Mouse (Mus musculus) kidney, postnatal 0 days (tissue): ENCODE data around the gene Sbds. TPM values are rescaled to one million over a fixed set of nuclear protein-coding genes. Genes with fewer than 3 reads are reported as not detected.

Source experiments
- ATAC-seq: fragments of 200-750 bp; cut with Nextera tagmentation; replicated peaks from 2 replicates; pipeline ENCODE4 v1.8.0; 2017; ENCODE audit warnings: low read depth, moderate number of reproducible peaks, moderate TSS enrichment, moderate library complexity; ENCODE audit not compliant: low FRiP score
- DNase-seq: peaks from one replicate; pipeline ENCODE4 v3.0.0-alpha.2; 2016; ENCODE audit warnings: low spot score
- H3K27ac ChIP-seq: fragments of 300-500 bp; sonication (generic); 2 replicates; pipeline ENCODE4 v1.5.1; 2014; ENCODE audit warnings: mild to moderate bottlenecking
- H3K27me3 ChIP-seq: fragments of 300-500 bp; sonication (generic); 2 replicates; pipeline ENCODE4 v1.6.1; 2014; ENCODE audit warnings: low read length, mixed read lengths; ENCODE audit not compliant: insufficient read depth
- H3K36me3 ChIP-seq: fragments of 300-500 bp; sonication (generic); 2 replicates; pipeline ENCODE4 v1.6.1; 2014; ENCODE audit warnings: low read length, mixed read lengths; ENCODE audit not compliant: insufficient read depth
- H3K4me1 ChIP-seq: fragments of 300-500 bp; sonication (generic); replicated peaks from 2 replicates; pipeline ENCODE4 v1.6.1; 2014; ENCODE audit warnings: antibody characterized with exemption, low read length, mixed read lengths; ENCODE audit not compliant: insufficient read depth
- H3K4me2 ChIP-seq: fragments of 300-500 bp; sonication (generic); 2 replicates; pipeline ENCODE4 v1.6.1; 2014; ENCODE audit warnings: mild to moderate bottlenecking, low read length, moderate library complexity, mixed read lengths
- H3K4me3 ChIP-seq: fragments of 300-500 bp; sonication (generic); replicated peaks from 2 replicates; pipeline ENCODE4 v1.5.1; 2014; ENCODE audit warnings: low read depth, low read length
- H3K9ac ChIP-seq: fragments of 300-500 bp; sonication (generic); 2 replicates; pipeline ENCODE4 v1.6.1; 2014; ENCODE audit warnings: low read depth, low read length
- H3K9me3 ChIP-seq: fragments of 300-500 bp; sonication (generic); replicated peaks from 2 replicates; pipeline ENCODE4 v1.6.1; 2016; ENCODE audit warnings: low read length, inconsistent platforms, mixed read lengths
- CTCF ChIP-seq: IDR thresholded peaks from 2 replicates; pipeline ENCODE4 v1.5.1; 2016; ENCODE audit warnings: antibody characterized with exemption, low read depth, mild to moderate bottlenecking, moderate library complexity
- WGBS: fragments of 180-500 bp; shearing (Covaris S2); extraction: QIAGEN DNeasy Blood & Tissue Kit; methylation state at CpG from one replicate; pipeline ENCODE4 v1.1.7; 2014; 5-methylcytosine and 5-hydroxymethylcytosine counted together
- polyA plus RNA-seq: library from polyadenylated mRNA; unstranded; fragments of >200 nt; fragmentation: Nextera tagmentation; extraction: Ambion mirVana; gene quantifications from 2 replicates; pipeline ENCODE4 v1.2.1, GENCODE M21; 2015

The Sbds gene
- 78.5 and 78.6 TPM in 2 replicates for polyA plus RNA-seq

DNA sequence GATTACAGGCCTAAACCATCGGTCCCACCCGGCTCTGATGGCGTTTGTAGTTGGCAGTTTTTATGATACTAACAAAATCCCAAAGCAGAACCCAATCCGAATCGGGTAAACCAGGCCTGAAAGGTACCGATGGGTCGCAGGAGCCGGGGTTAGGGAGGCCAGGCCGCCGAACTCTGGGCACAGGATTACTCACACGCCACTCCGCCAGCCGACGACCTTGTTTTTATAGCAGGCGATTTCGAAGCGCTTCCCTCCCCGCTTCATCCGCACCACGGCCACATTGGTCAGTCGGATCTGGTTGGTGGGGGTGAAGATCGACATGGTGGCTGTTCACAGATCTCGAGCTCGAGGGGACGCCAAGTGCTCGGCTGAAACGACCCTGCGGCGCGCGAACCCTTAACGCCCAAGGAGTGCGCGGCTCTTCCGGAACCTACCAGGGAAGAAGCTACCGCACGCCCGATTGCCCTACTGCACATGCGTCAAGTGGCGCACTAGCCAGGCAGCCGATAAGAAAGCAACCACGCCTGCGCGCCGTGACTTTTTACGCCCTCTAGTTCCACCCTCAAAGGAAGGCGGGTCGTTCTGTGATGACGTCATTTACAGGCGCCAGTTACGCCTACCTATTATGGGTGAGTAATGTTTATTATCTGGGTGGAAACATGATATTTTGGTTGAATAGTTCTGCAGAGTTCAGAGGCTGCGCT lies at the start of gene Sbds, which contains the start of gene Tyw1:
Gene Sbds, minus strand, starts transcription at position 514 of the 704 bp plus-strand sequence.
Gene Tyw1, plus strand, starts transcription at position 603 of the 704 bp plus-strand sequence.
- Histone ChIP-seq H3K4me3 (peak within 1 kb of the TSS; percentile 76), H3K27ac (peak within 1 kb of the TSS; percentile 94), H3K9ac (peak within 1 kb of the TSS; percentile 83), H3K4me2 (peak within 1 kb of the TSS; percentile 63), H3K9me3 (no peaks in the 10 kb centered on the region), H3K4me1 (no peaks in the 10 kb centered on the region), H3K36me3 (peaks cover 16% of the 10 kb centered on the region), H3K27me3 (no peaks in the 10 kb centered on the region)
- under 1% methylated on average over 52 of the region's 52 CpGs for WGBS
- DNase-seq (peak; percentile 99), ATAC-seq (peak; percentile 83)
- TF ChIP-seq CTCF, result peak; percentile 1; the same call in 1 of the 2 replicates

DNA sequence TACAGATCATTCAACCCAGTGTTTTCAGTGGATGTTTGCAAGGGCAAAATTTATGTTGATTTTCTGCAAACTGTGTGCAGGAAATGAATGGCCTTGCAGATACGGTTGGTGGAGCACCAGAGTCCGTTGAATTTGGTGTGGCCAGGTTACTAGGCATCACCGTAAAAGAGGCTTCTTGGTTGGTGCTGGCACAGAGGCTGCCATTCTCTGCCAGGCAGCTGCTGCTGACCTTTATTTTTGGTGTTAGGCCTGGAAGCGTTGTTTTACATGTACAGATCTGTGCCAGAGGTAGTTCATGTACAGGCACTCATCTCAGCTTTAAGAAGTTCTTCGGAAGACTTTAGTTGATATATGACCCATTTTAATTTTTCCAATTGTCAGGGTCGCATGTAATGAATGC lies 48.3 kb upstream of the Sbds start:
- ATAC-seq (no peak), DNase-seq (no peak)
- peaks cover 13% of the 10 kb centered on the region; the same call in 1 of the 2 replicates for H3K36me3 ChIP-seq
- no peak overlapping the region for H3K4me3 ChIP-seq
- H3K4me2 ChIP-seq, result no peak overlapping the region
- TF ChIP-seq CTCF, result no peak
- WGBS, result 75% methylated on average over 6 of the region's 6 CpGs
- no peaks in the 10 kb centered on the region for H3K4me1 ChIP-seq
- no peak overlapping the region for H3K9ac ChIP-seq
- no peak overlapping the region for H3K27ac ChIP-seq
- H3K9me3 ChIP-seq, result no peaks in the 10 kb centered on the region
- no peaks in the 10 kb centered on the region for H3K27me3 ChIP-seq

DNA sequence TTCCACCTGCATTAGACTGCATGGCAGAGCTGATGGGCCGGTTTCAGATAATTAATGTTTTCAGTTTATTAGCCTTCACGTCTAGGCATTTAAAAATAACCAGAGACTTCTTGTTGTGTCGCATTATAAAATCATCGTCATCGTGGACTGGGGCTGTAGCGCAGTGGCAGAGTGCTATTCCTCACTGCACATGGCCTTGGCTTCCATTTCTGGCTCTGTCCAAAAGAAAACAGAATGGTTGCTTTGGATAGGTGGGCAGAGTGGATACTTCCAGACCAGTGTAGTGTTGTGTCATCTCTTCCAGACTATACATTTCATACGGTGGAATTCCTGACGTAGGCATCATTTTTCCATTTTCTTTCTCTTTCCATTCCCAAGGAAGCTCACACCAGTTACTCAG lies 44.2 kb upstream of the Sbds start:
- H3K36me3 ChIP-seq, result peaks cover 28% of the 10 kb centered on the region
- H3K4me1 ChIP-seq, result no peaks in the 10 kb centered on the region
- WGBS, result 88% methylated on average over 8 of the region's 8 CpGs

DNA sequence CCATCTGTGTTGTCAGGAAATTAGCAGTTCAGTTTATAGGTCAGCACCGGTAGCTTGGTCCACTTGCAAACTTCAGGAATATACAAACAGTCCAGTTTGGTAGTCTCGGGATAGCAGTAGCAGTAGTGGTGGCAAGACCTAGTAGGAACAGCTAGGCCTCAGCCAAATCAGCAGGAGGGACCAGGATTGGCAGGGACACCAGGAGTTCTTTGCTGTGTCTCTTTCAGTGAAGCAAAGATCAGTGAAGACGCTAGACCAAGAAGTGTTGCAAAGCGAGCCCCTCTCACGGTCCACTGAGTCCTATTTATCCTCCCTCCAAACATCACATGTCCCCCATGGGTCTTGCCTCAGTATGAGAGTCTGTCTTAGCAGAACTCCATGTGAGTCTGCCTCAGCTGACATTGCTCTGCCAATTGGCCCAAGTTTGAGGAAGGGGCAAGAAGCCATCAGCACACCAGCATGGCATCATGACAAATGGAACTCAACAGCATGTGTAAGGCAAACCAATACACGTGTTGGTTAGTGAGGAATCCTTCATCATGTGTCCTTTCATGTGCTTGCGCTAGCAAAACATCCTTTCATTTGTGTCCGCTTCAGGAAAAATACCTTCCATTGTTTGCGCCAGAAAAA lies 43.6 kb upstream of the Sbds start:
- DNase-seq, result no peak
- Histone ChIP-seq H3K27ac (no peak overlapping the region), H3K4me3 (no peak overlapping the region), H3K9me3 (no peaks in the 10 kb centered on the region), H3K4me1 (no peaks in the 10 kb centered on the region), H3K4me2 (no peak overlapping the region), H3K27me3 (no peaks in the 10 kb centered on the region), H3K9ac (no peak overlapping the region), H3K36me3 (peaks cover 28% of the 10 kb centered on the region)
- 82% methylated on average over 9 of the region's 9 CpGs for WGBS
- no peak for ATAC-seq
- no peak for TF ChIP-seq CTCF

More for the DNA sequence above, 44.2 kb upstream of the Sbds start:
- TF ChIP-seq CTCF, result no peak
- no peak overlapping the region for H3K9ac ChIP-seq
- no peaks in the 10 kb centered on the region for H3K27me3 ChIP-seq
- no peak overlapping the region for H3K4me3 ChIP-seq
- no peak for DNase-seq
- H3K4me2 ChIP-seq, result no peak overlapping the region
- no peaks in the 10 kb centered on the region for H3K9me3 ChIP-seq
- ATAC-seq, result no peak
- H3K27ac ChIP-seq, result no peak overlapping the region

DNA sequence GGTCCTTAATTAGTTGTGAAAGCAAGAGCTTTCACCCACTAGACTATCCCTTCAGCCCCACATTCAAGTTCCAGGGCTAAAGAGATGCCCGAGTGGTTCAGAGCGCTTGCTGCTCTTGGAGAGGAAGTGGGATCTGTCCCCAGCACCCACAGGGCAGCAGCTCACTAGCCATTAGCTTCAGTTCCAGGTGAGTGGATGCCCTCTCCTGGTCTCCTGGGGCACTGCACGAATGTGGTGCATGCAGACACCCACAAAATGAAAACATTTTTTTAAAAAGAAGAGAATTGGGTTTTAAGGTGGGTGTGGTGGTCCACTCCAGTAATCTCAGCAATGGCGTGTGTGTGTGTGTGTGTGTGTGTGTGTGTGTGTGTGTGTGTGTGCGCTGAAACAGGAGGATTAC lies 40.7 kb upstream of the Sbds start:
- Histone ChIP-seq H3K27ac (no peak overlapping the region), H3K9ac (no peak overlapping the region), H3K27me3 (no peaks in the 10 kb centered on the region), H3K9me3 (no peaks in the 10 kb centered on the region), H3K4me3 (no peak overlapping the region), H3K4me1 (no peaks in the 10 kb centered on the region), H3K4me2 (no peak overlapping the region), H3K36me3 (peaks cover 28% of the 10 kb centered on the region)
- 84% methylated on average over 5 of the region's 5 CpGs for WGBS
- ATAC-seq (no peak), DNase-seq (no peak)
- TF ChIP-seq CTCF, result peak; percentile 23; the same call in 1 of the 2 replicates

DNA sequence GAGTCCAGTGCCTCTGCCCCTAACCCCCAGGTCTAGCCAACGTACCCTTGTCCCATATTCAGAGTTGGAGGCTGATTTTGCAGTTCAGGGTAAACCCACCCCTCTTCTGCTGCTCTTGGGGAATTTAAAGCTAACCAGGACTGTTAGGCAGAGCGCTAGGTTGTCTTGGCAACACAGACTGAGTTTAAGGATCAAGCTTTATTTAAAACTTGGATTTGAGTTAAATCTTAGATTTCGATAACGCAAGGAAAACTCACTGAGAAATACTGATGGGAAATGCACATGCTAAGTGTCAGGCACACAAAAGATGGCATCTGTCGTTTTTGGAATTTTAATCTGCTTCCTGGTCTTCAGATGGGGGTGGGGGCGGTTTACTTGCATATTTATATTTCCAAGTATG lies 39.3 kb upstream of the Sbds start:
- TF ChIP-seq CTCF, result no peak
- no peak overlapping the region for H3K27ac ChIP-seq
- H3K4me2 ChIP-seq, result no peak overlapping the region
- H3K4me1 ChIP-seq, result no peaks in the 10 kb centered on the region
- 94% methylated on average over 6 of the region's 6 CpGs for WGBS
- H3K36me3 ChIP-seq, result peaks cover 21% of the 10 kb centered on the region
- H3K27me3 ChIP-seq, result no peaks in the 10 kb centered on the region
- DNase-seq (no peak), ATAC-seq (no peak)
- H3K4me3 ChIP-seq, result no peak overlapping the region
- H3K9ac ChIP-seq, result no peak overlapping the region
- H3K9me3 ChIP-seq, result no peaks in the 10 kb centered on the region
